In genomic region chr12:8844748-8845147, GRCm38 (mm10) we compare ENCODE assay signal across 13 mouse cellular contexts.
DNase-seq lines count a peak whose midpoint lies in the region; ATAC-seq lines count a peak whose summit lies in the region.
"Had no signal": no experiment of that assay in that cellular context is flagged by ENCODE, and none has a peak within 500 bp of the region (broad histone marks: within the 10 kb centered on the region; RNA-seq: fewer than 3 reads in every experiment).

No protein-coding gene starts in this region.

- peak; percentile 32 for DNase-seq in thymus, postnatal 0 days (ENCODE audit: low spot score)
- DNase-seq in thymus, adult 18-20 months = no peak
- DNase-seq in MEL-GATA-1-ER (ENCODE audit: extremely low read depth, low read depth) = peak; percentile 36
- no peak for DNase-seq in cerebellum, adult 8-10 months
- no peak for DNase-seq in kidney, postnatal 25 days
- DNase-seq in urinary bladder, adult 18-20 months (ENCODE audit: low spot score in 2 of 2) = no peak
- DNase-seq: adrenal gland, postnatal 25 days; embryo, embryonic 11 days; gastrocnemius, postnatal 25 days; heart, postnatal 10 days; kidney, adult 11 months; lung, postnatal 10 days had no signal

- ATAC-seq in inflammation-experienced regulatory T-cells, adult 6 months = peak; percentile 33

Comparison
In these comparisons a context has a peak if more than half of its experiments do, and no peak if none do; other contexts are left out.
1. DNase-seq: peak in thymus, postnatal 0 days (single experiment) and MEL-GATA-1-ER (single experiment); none in thymus, adult 18-20 months (0 of 2), cerebellum, adult 8-10 months (single experiment), kidney, postnatal 25 days (0 of 2) and urinary bladder, adult 18-20 months (0 of 2).